Mouse (Mus musculus): Measurements from ENCODE around the gene Iqsec1. TPM values are rescaled to one million over a fixed set of nuclear protein-coding genes. Genes with fewer than 3 reads are reported as not detected.

Gene Iqsec1
- total and polyA plus RNA-seq, 3 experiments, result 17.0 to 90.4 (median 83.5) TPM

DNA sequence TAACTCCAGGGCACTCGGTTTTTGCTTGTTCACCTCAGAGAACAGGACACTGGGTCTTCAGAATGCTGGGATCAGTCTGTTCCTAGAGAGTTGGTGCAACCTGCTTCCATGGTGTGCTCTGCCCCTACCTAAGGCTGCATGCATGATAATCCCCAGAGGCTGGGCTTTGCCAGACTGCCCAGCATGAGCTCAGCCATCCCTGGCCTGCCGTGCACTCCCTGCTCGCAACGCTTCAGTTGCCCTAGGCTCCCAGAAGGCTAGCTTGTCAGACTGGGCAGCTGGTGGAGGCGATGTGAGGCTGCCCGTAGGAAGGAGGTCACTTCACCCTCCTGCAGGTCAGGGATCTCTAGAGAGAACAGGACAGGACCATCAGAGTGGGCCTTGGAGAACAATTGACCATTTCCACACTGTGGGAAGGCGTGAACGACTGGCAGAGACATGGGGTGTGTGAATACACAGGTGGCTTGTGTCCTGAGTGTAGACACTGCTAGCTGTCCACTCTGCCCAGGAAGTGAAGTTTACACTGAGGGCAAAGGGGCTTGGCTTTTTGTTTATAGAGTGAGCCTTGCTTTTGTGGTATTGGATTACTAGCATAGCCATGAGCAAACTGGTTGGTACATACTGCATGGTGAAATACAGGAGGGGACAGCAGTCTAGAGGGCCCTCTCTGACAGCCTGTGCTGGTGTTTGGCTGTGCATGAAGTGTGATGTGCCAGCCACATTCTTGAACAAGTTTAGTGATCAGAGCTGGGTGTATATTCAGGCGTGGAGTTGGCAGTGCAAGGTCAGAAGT, 367.5 kb downstream of the Iqsec1 start:
- no peaks in the 10 kb centered on the region for H3K9me3 ChIP-seq (replicated peaks; ENCODE audit: low read length)
- no peak overlapping the region for H3K27ac ChIP-seq (ENCODE audit: insufficient read depth, low read depth)
- H3K27me3 ChIP-seq (replicated peaks), result peaks cover 87% of the 10 kb centered on the region
- in situ Hi-C loops (cut with MboI; ENCODE audit: low pct_ligation_motif_present, low pct_unique_long_range_greater_than_20kb, low sequenced_read_pairs), result no loop called here
- H3K4me3 ChIP-seq (replicated peaks in 1 of 3; ENCODE audit: low read depth in 2 of 3, low read length in 2 of 3, poor library complexity in 1 of 3), result no peak overlapping the region
- DNase-seq (ENCODE audit: extremely low read depth), result no peak
- H3K4me2 ChIP-seq (ENCODE audit: insufficient read depth, low read depth, poor library complexity, severe bottlenecking), result no peak overlapping the region
- dilution Hi-C loops (cut with MboI; ENCODE audit: extremely low pct_ligation_motif_present, extremely low pct_unique_long_range_greater_than_20kb, low sequenced_read_pairs), result no loop called here
- no peaks in the 10 kb centered on the region for H3K36me3 ChIP-seq (replicated peaks in 1 of 2; ENCODE audit: control insufficient read depth in 1 of 2, insufficient read depth in 1 of 2, low read length in 1 of 2)
- 0 out of 4 replicates have a peak, but pooled peaks cover 0 to 4% of the 10 kb centered on the region in 2 experiments for H3K4me1 ChIP-seq (ENCODE audit: control insufficient read depth in 1 of 2, insufficient read depth in 2 of 2)
- no peak for TF ChIP-seq JUND (conservative IDR thresholded peaks at IDR 0.05; ENCODE audit: low read depth, low read length)
- no peak for TF ChIP-seq E2F4 (IDR thresholded peaks at IDR 0.05; ENCODE audit: insufficient replicate concordance, low read depth, low read length)
- no peak for TF ChIP-seq UBTF (IDR thresholded peaks at IDR 0.05; ENCODE audit: low read depth, low read length)
- no peak for TF ChIP-seq TCF12 (IDR thresholded peaks at IDR 0.05; ENCODE audit: low read depth, low read length)
- no peak for TF ChIP-seq BHLHE40 (IDR thresholded peaks at IDR 0.05; ENCODE audit: low read depth, low read length)
- TF ChIP-seq HCFC1 (IDR thresholded peaks at IDR 0.05; ENCODE audit: low read depth, low read length), result no peak
- no peak for TF ChIP-seq PAX5 (IDR thresholded peaks at IDR 0.05; ENCODE audit: low read length)
- TF ChIP-seq ZC3H11A (IDR thresholded peaks at IDR 0.05; ENCODE audit: low read depth, low read length), result no peak
- no peak for TF ChIP-seq POLR2AphosphoS2 (IDR thresholded peaks at IDR 0.05; ENCODE audit: low read depth, low read length)
- no peak for TF ChIP-seq KAT2A (IDR thresholded peaks at IDR 0.05; ENCODE audit: insufficient replicate concordance, low read length)
- no peak for TF ChIP-seq JUN (IDR thresholded peaks at IDR 0.05; ENCODE audit: insufficient read depth, low read depth, low read length)
- no peak for TF ChIP-seq ZKSCAN1 (IDR thresholded peaks at IDR 0.05; ENCODE audit: borderline replicate concordance, low read depth, low read length)
- TF ChIP-seq CHD2 (IDR thresholded peaks at IDR 0.05; ENCODE audit: low read length), result no peak
- TF ChIP-seq SIN3A (IDR thresholded peaks at IDR 0.05; ENCODE audit: low read length), result no peak
- TF ChIP-seq USF2 (conservative IDR thresholded peaks at IDR 0.05; ENCODE audit: low read depth, low read length), result no peak
- H3K9ac ChIP-seq (ENCODE audit: insufficient read depth, low read depth), result no peak overlapping the region
- H3K79me2 ChIP-seq (replicated peaks; ENCODE audit: control insufficient read depth, extremely low read depth, insufficient read depth, poor library complexity, severe bottlenecking), result no peaks in the 10 kb centered on the region

DNA sequence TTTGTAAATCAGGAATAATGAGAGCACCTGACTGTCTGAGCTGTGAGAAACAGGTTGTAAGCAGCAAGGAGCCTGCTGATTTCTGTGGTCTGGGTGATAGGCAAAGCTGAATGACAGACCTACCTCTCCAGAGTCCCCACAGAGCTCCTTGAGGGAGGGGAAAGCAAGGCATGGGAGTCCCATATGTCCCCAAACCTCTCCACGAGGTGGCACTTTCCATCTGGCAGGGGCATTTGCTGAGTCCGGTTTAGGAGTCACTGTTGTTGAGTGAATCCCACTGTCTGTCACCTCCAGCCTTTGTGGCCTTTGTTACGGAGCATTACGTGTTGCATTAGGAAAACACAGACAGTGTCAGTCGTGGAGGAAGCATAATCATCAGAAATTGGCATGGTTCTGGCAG, 368.5 kb downstream of the Iqsec1 start:
- dilution Hi-C loops (cut with MboI; ENCODE audit: extremely low pct_ligation_motif_present, extremely low pct_unique_long_range_greater_than_20kb, low sequenced_read_pairs) (no loop called here), in situ Hi-C loops (cut with MboI; ENCODE audit: low pct_ligation_motif_present, low pct_unique_long_range_greater_than_20kb, low sequenced_read_pairs) (no loop called here)
- no peak for TF ChIP-seq NELFE (IDR thresholded peaks at IDR 0.05; ENCODE audit: low read depth, low read length)
- TF ChIP-seq PAX5 (IDR thresholded peaks at IDR 0.05; ENCODE audit: low read length), result no peak
- no peak for TF ChIP-seq MAX (IDR thresholded peaks at IDR 0.05; ENCODE audit: low read length)
- TF ChIP-seq TBP (conservative IDR thresholded peaks at IDR 0.05; ENCODE audit: low read depth, low read length), result no peak
- no peak for TF ChIP-seq USF1 (IDR thresholded peaks at IDR 0.05; ENCODE audit: low read depth, low read length)
- TF ChIP-seq MXI1 (IDR thresholded peaks at IDR 0.05; ENCODE audit: low read depth, low read length), result no peak
- no peak for TF ChIP-seq POLR2A (IDR thresholded peaks at IDR 0.05; ENCODE audit: low read depth, low read length)
- TF ChIP-seq ZNF384 (IDR thresholded peaks at IDR 0.05; ENCODE audit: low read depth, low read length), result no peak
- no peak for TF ChIP-seq CHD1 (IDR thresholded peaks at IDR 0.05; ENCODE audit: low read depth, low read length)
- TF ChIP-seq GABPA (IDR thresholded peaks at IDR 0.05; ENCODE audit: insufficient replicate concordance, low read depth, low read length), result no peak
- no peak for TF ChIP-seq BHLHE40 (IDR thresholded peaks at IDR 0.05; ENCODE audit: low read depth, low read length)
- no peak for DNase-seq (ENCODE audit: extremely low read depth)
- Histone ChIP-seq H3K36me3 (replicated peaks in 1 of 2; ENCODE audit: control insufficient read depth in 1 of 2, insufficient read depth in 1 of 2, low read length in 1 of 2) (no peaks in the 10 kb centered on the region), H3K27ac (ENCODE audit: insufficient read depth, low read depth) (no peak overlapping the region), H3K4me2 (ENCODE audit: insufficient read depth, low read depth, poor library complexity, severe bottlenecking) (no peak overlapping the region), H3K4me3 (replicated peaks in 1 of 3; ENCODE audit: low read depth in 2 of 3, low read length in 2 of 3, poor library complexity in 1 of 3) (no peak overlapping the region), H3K4me1 (ENCODE audit: control insufficient read depth in 1 of 2, insufficient read depth in 2 of 2) (0 out of 4 replicates have a peak, but pooled peaks cover 0 to 4% of the 10 kb centered on the region in 2 experiments), H3K27me3 (replicated peaks) (peaks cover 88% of the 10 kb centered on the region), H3K79me2 (replicated peaks; ENCODE audit: control insufficient read depth, extremely low read depth, insufficient read depth, poor library complexity, severe bottlenecking) (no peaks in the 10 kb centered on the region), H3K9ac (ENCODE audit: insufficient read depth, low read depth) (no peak overlapping the region), H3K9me3 (replicated peaks; ENCODE audit: low read length) (no peaks in the 10 kb centered on the region)
